Mouse (Mus musculus): ENCODE measurements around the gene Gabarap. TPM values are rescaled to one million over a fixed set of nuclear protein-coding genes. Genes with fewer than 3 reads are reported as not detected.

Gene Gabarap
- polyA plus RNA-seq, 1 experiment from 2014 or later = 489 TPM

- 2% methylated on average over 25 of the region's 25 CpGs for WGBS (ENCODE audit: insufficient replicate concordance)
- Histone ChIP-seq H3K4me3 (ENCODE audit: low read depth, low read length) (peak overlapping the region; percentile 61), H3K4me2 (peak overlapping the region; percentile 85), H3K9ac (ENCODE audit: low read depth, low read length) (peak overlapping the region; percentile 81), H3K27ac (ENCODE audit: low read depth, low read length) (peak overlapping the region; percentile 74; the same call in 1 of the 2 replicates), H3K4me1 (ENCODE audit: control insufficient read depth, insufficient read depth, low read length) (peaks cover 38% of the 10 kb centered on the region), H3K9me3 (replicated peaks; ENCODE audit: control insufficient read depth, low read length) (no peaks in the 10 kb centered on the region), H3K27me3 (ENCODE audit: control insufficient read depth, insufficient read depth, low read length) (no peaks in the 10 kb centered on the region), H3K36me3 (ENCODE audit: control insufficient read depth, insufficient read depth, low read length) (peaks cover 1% of the 10 kb centered on the region; the same call in 1 of the 2 replicates)
- ATAC-seq (replicated peaks; ENCODE audit: insufficient number of reproducible peaks, low FRiP score, low TSS enrichment) = no peak
Measured at GRCm38 (mm10) chr11:70018131-70018990, 27.4 kb downstream of the Gabarap start.

- no peaks in the 10 kb centered on the region for H3K9me3 ChIP-seq (replicated peaks; ENCODE audit: control insufficient read depth, low read length)
- 0 out of 2 replicates have a peak overlapping the region, but pooled peaks have one; percentile 12 for H3K9ac ChIP-seq (ENCODE audit: low read depth, low read length)
- H3K36me3 ChIP-seq (ENCODE audit: control insufficient read depth, insufficient read depth, low read length) = no peaks in the 10 kb centered on the region
- WGBS (ENCODE audit: insufficient replicate concordance) = 12% methylated on average over 2 of the region's 2 CpGs
- peak overlapping the region; percentile 85 for H3K4me2 ChIP-seq
- ATAC-seq (replicated peaks; ENCODE audit: insufficient number of reproducible peaks, low FRiP score, low TSS enrichment) = no peak
- peak overlapping the region; percentile 30 for H3K27ac ChIP-seq (ENCODE audit: low read depth, low read length)
- no peaks in the 10 kb centered on the region for H3K27me3 ChIP-seq (ENCODE audit: control insufficient read depth, insufficient read depth, low read length)
- peaks cover 32% of the 10 kb centered on the region for H3K4me1 ChIP-seq (ENCODE audit: control insufficient read depth, insufficient read depth, low read length)
- peak overlapping the region; percentile 61 for H3K4me3 ChIP-seq (ENCODE audit: low read depth, low read length)
Measured at GRCm38 (mm10) chr11:70019495-70020021, 28.6 kb downstream of the Gabarap start.

GRCm38 (mm10) chr11:70020022-70020631 is 29.2 kb downstream of the Gabarap start:
- H3K27me3 ChIP-seq (ENCODE audit: control insufficient read depth, insufficient read depth, low read length) = no peaks in the 10 kb centered on the region
- no peaks in the 10 kb centered on the region for H3K36me3 ChIP-seq (ENCODE audit: control insufficient read depth, insufficient read depth, low read length)
- WGBS (ENCODE audit: insufficient replicate concordance) = 22% methylated on average over 8 of the region's 8 CpGs
- H3K4me3 ChIP-seq (ENCODE audit: low read depth, low read length) = peak overlapping the region; percentile 61
- peak overlapping the region; percentile 85 for H3K4me2 ChIP-seq
- H3K9ac ChIP-seq (ENCODE audit: low read depth, low read length) = no peak overlapping the region
- H3K4me1 ChIP-seq (ENCODE audit: control insufficient read depth, insufficient read depth, low read length) = peaks cover 29% of the 10 kb centered on the region
- peak overlapping the region; percentile 30 for H3K27ac ChIP-seq (ENCODE audit: low read depth, low read length)
- ATAC-seq (replicated peaks; ENCODE audit: insufficient number of reproducible peaks, low FRiP score, low TSS enrichment) = no peak
- H3K9me3 ChIP-seq (replicated peaks; ENCODE audit: control insufficient read depth, low read length) = no peaks in the 10 kb centered on the region

- peak overlapping the region; percentile 85 for H3K4me2 ChIP-seq
- WGBS (ENCODE audit: insufficient replicate concordance) = 1% methylated on average over 8 of the region's 8 CpGs
- H3K9ac ChIP-seq (ENCODE audit: low read depth, low read length) = peak overlapping the region; percentile 19; the same call in 1 of the 2 replicates
- no peaks in the 10 kb centered on the region for H3K27me3 ChIP-seq (ENCODE audit: control insufficient read depth, insufficient read depth, low read length)
- no peaks in the 10 kb centered on the region for H3K36me3 ChIP-seq (ENCODE audit: control insufficient read depth, insufficient read depth, low read length)
- H3K4me3 ChIP-seq (ENCODE audit: low read depth, low read length) = peak overlapping the region; percentile 51
- H3K9me3 ChIP-seq (replicated peaks; ENCODE audit: control insufficient read depth, low read length) = no peaks in the 10 kb centered on the region
- H3K27ac ChIP-seq (ENCODE audit: low read depth, low read length) = peak overlapping the region; percentile 57
- H3K4me1 ChIP-seq (ENCODE audit: control insufficient read depth, insufficient read depth, low read length) = peaks cover 31% of the 10 kb centered on the region
- peak; percentile 79 for ATAC-seq (replicated peaks; ENCODE audit: insufficient number of reproducible peaks, low FRiP score, low TSS enrichment)
Measured at GRCm38 (mm10) chr11:70020731-70021263, 29.9 kb downstream of the Gabarap start.

- peaks cover 38% of the 10 kb centered on the region for H3K4me1 ChIP-seq (ENCODE audit: control insufficient read depth, insufficient read depth, low read length)
- ATAC-seq (replicated peaks; ENCODE audit: insufficient number of reproducible peaks, low FRiP score, low TSS enrichment) = peak; percentile 74
- H3K27ac ChIP-seq (ENCODE audit: low read depth, low read length) = peak overlapping the region; percentile 57
- peak overlapping the region; percentile 51 for H3K4me3 ChIP-seq (ENCODE audit: low read depth, low read length)
- peak overlapping the region; percentile 85 for H3K4me2 ChIP-seq
- no peaks in the 10 kb centered on the region for H3K9me3 ChIP-seq (replicated peaks; ENCODE audit: control insufficient read depth, low read length)
- no peaks in the 10 kb centered on the region for H3K36me3 ChIP-seq (ENCODE audit: control insufficient read depth, insufficient read depth, low read length)
- 2% methylated on average over 39 of the region's 40 CpGs for WGBS (ENCODE audit: insufficient replicate concordance)
- H3K9ac ChIP-seq (ENCODE audit: low read depth, low read length) = peak overlapping the region; percentile 19; the same call in 1 of the 2 replicates
- H3K27me3 ChIP-seq (ENCODE audit: control insufficient read depth, insufficient read depth, low read length) = no peaks in the 10 kb centered on the region
Measured at GRCm38 (mm10) chr11:70021264-70022132, 30.6 kb downstream of the Gabarap start.

GRCm38 (mm10) chr11:70023481-70024150 is 32.7 kb downstream of the Gabarap start:
- H3K27ac ChIP-seq (ENCODE audit: low read depth, low read length) = no peak overlapping the region
- H3K9me3 ChIP-seq (replicated peaks; ENCODE audit: control insufficient read depth, low read length) = no peaks in the 10 kb centered on the region
- H3K36me3 ChIP-seq (ENCODE audit: control insufficient read depth, insufficient read depth, low read length) = no peaks in the 10 kb centered on the region
- ATAC-seq (replicated peaks; ENCODE audit: insufficient number of reproducible peaks, low FRiP score, low TSS enrichment) = no peak
- peaks cover 47% of the 10 kb centered on the region for H3K4me1 ChIP-seq (ENCODE audit: control insufficient read depth, insufficient read depth, low read length)
- H3K9ac ChIP-seq (ENCODE audit: low read depth, low read length) = peak overlapping the region; percentile 2; the same call in 1 of the 2 replicates
- H3K4me2 ChIP-seq = peak overlapping the region; percentile 64
- H3K4me3 ChIP-seq (ENCODE audit: low read depth, low read length) = peak overlapping the region; percentile 38
- WGBS (ENCODE audit: insufficient replicate concordance) = 6% methylated on average over 22 of the region's 29 CpGs
- H3K27me3 ChIP-seq (ENCODE audit: control insufficient read depth, insufficient read depth, low read length) = no peaks in the 10 kb centered on the region

GRCm38 (mm10) chr11:70024151-70024514 is 33.2 kb downstream of the Gabarap start:
- H3K4me1 ChIP-seq (ENCODE audit: control insufficient read depth, insufficient read depth, low read length) = peaks cover 45% of the 10 kb centered on the region
- peak overlapping the region; percentile 64 for H3K4me2 ChIP-seq
- 17% methylated on average over 6 of the region's 6 CpGs for WGBS (ENCODE audit: insufficient replicate concordance)
- no peak for ATAC-seq (replicated peaks; ENCODE audit: insufficient number of reproducible peaks, low FRiP score, low TSS enrichment)
- H3K9ac ChIP-seq (ENCODE audit: low read depth, low read length) = 0 out of 2 replicates have a peak overlapping the region, but pooled peaks have one; percentile 2
- no peaks in the 10 kb centered on the region for H3K9me3 ChIP-seq (replicated peaks; ENCODE audit: control insufficient read depth, low read length)
- H3K27ac ChIP-seq (ENCODE audit: low read depth, low read length) = no peak overlapping the region
- H3K36me3 ChIP-seq (ENCODE audit: control insufficient read depth, insufficient read depth, low read length) = no peaks in the 10 kb centered on the region
- no peaks in the 10 kb centered on the region for H3K27me3 ChIP-seq (ENCODE audit: control insufficient read depth, insufficient read depth, low read length)
- peak overlapping the region; percentile 38 for H3K4me3 ChIP-seq (ENCODE audit: low read depth, low read length)

Measured in heart, embryonic 11.5 days (tissue).